Mouse (Mus musculus): ENCODE results near the gene Cdyl.
A peak's percentile ranks its signal among the peaks of the same experiment; 100 is the strongest.
"Not testable (repeated sequence)": the region's sequence is repeated elsewhere in the genome, so short reads cannot be mapped to it uniquely, and the experiment has no call there.

The Cdyl gene

DNA sequence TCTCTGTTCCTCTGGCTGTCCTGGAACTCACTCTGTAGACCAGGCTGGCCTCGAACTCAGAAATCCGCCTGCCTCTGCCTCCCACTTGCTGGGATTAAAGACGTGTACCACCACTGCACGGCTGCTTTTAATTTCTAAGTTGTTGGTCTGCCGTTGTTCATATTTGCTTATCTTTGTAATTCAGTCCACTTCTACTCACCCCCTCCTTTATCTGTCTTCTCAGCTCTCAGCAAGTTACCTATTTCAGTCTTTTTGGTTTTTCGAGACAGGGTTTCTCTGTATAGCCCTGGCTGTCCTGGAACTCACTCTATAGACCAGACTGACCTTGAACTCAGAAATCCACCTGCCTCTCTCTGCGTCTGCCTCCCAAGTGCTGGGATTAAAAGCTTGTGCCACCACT, 176.9 kb downstream of the Cdyl start:
- not testable (repeated sequence) for DNase-seq (ENCODE audit: low read depth, low spot score)

DNA sequence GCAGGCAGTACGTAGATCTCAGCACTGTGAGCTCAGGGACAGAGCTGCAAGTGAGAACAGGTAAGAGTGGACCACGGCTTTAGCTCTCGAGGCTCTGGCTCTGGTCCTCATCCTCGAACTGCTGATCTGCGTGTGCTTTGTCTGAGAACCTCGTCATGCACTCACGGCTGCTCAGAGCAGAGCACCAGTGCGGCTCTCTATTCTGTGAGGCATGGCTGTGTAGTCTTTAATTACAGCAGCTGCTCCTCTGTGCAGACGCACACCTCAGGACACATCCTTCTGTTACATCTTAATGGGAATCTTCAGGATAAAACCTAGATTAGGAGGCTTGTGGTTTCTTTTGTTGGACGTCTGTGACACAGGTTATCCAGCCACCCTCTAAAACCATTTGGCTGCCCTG, 180.5 kb downstream of the Cdyl start:
- no peak for DNase-seq (ENCODE audit: low read depth, low spot score)

DNA sequence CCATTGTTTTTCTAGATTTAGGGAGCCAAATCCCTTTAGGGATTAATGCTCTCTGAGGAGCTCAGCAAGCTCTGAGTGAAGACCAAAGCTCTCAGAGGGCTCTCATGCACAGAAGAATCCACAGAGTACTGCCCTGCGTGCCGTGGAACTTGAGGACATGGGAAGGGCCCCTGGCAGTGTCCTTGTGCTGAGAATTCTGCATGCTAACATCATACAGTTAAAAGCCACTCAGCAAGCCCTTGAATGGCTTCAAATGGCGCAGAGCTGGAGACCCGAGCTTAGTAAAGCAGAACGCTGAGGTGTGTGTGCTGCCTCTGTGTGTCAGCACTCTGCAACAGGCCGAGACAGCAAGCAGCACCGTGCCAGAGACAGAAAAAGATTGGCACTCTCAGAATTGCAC, 183.8 kb downstream of the Cdyl start:
- DNase-seq (ENCODE audit: low read depth, low spot score), result no peak

DNA sequence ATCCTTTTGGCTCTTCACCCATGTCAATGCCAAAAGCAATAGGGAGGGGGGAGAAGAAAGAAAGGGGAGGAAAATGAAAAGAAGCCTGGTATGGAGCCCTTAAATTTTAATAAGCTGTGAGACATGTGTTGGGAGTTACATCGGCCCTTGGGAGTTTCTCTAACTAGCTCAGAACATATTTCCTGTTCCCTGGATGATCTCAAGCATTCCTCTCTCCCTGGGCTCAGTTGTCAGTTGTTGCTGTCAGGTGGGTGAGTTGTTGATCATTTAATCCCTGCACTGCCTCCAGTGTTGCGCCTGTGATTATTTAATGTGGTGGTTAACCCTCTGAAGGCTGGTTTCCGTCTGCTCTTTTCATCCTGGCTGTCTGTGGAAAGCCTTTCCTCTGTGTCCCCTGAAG, 185.7 kb downstream of the Cdyl start:
- no peak for DNase-seq (ENCODE audit: low read depth, low spot score)

DNA sequence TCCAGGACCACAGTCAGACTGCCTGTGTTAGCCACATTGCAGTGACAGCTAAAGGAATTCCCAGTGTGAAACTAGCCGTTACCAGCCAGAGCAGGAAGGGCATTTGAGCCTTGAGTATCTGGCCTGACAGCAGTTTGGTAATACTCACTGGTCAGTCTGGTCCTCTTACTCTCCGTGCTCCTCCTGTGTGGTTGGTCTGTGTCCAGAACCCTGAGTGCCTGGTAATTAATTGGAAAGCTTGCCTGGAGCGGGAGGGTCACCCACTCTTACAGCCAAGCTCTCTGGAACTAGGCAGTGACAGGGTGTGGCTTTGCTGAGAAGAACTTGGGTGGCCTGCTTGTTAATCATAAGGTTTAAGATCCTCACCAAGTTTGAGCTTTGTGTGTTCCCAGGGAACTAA, 189.1 kb downstream of the Cdyl start:
- no peak for DNase-seq (ENCODE audit: low read depth, low spot score)

DNA sequence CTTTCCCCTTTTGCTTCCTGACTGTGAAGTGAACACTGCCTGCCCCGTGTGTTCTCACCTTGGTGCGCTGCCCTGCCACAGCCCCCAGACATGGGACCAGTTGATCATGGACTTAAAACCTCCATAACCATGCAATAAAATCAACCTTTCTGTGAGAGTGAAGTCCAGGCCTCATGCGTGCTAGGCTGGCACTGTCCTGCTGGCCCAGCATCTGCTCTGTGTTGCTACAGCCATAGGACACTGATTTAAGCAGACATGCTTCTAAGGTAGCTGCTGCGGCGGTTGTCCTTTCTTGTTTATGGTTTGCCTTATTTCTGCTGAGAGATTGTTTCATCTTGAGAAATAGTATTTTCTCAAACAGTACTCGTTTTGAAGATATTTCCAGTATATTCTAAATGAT, 191.9 kb downstream of the Cdyl start:
- no peak for DNase-seq (ENCODE audit: low read depth, low spot score)

DNA sequence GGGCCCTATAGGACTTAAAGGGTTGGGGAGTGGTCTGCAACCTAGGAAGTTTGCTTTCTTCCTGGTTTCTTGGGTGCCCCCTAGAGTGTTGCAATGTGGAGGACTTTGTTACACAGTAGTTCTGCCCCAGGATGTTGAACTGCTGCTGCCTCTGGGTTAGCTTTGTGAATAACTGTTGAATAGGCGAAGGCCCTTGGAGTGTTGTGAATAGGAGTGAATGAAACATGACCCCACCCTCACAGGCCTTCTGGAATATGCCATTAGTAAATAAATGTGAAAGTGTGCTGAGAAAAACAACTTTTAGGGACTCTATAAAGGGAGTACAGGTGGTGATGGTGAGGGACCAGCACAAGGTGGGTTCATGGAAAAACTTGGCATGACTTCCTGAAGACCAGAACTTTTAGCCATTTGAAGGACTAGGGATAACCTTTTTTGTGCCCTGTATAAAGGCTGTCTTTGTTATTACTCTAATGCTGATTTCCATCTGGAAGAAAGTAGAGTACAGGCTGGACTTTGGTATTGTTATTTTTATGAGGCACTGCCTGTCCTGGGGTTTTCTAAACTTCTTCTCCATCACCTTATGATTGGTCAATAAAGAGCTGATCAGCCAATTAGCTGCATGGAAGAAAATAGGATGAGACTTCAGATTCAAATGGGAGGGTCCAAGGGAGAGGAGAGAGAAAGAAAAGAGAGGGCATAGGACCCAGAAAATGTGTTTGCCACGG, 193.4 kb downstream of the Cdyl start:
- DNase-seq (ENCODE audit: low read depth, low spot score), result no peak

DNA sequence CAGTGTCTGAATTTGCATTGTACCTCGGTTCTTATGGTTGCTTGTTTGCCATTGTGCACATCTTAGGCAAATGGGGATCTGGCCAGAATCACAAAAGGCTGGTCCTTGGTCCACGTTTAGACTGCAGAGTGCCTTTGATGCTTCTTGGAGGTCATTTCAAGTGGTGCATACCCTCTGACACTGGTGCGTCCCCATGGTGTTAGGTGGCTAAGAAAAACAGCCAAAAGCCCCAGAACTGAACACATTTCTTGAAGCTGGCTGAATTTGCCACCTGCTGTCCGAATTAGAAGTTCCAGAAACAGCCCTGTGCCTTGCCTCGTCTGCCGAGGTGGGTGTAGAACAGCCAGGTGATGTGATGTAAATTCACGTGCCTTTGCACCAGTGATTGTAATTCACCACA, 197.9 kb downstream of the Cdyl start:
- no peak for DNase-seq (ENCODE audit: low read depth, low spot score)

DNA sequence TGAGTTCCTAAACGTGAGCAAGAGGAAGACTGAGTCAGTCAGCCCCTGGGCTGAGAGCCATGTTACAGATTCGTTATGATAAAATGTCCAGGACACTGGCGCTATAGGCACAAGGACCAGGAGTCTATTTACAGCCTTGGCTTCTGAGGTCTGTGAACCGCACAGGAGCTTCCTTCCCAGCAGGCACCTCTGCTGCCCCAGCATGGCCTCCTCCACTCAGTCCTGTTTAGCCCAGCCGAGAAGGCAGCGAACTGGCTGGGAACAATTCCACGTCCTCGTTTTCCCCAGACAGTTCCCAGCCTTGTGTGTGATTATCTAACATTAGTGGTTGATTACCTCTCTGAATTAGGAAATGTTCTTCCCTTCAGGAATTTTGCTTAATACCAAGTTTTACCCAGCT, 201.3 kb downstream of the Cdyl start:
- no peak for DNase-seq (ENCODE audit: low read depth, low spot score)

DNA sequence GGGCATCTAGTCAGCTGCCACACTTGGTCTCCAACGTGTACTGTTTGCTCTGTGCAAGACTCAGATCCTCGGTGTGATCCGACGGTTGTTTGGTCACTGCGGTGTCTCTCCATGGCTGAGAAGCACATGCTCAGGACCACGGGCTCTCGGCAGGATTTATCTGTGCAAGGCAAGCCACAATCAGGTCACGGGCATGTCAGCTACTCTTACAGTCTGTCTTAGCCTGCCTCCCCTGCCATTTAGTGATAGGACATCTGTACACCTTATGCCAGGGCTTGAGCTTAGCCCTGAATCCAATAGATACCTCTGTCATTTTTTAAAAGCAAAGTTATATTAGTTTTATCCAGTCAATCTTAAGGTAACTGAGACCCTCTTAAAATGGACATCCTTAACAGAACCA, 211.0 kb downstream of the Cdyl start:
- DNase-seq (ENCODE audit: low read depth, low spot score), result no peak

DNA sequence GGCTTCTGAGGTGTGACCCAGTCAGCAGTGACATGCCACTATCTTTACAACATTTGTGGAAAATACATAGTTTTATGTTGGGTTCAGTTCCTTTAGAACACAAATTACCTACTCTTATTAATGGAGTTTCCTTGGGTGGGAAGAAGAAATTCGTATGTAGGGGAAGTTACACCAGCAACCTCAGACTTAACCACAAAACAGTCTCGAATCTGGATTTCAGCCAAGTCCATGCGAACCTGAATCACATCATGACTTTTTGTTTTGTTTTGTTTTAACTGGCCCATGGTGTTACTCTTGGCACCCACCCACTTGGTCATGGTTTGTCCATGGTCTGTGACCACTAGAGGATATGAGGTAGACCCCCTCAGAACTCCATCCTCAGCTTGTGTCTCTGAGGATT, 211.5 kb downstream of the Cdyl start:
- no peak for DNase-seq (ENCODE audit: low read depth, low spot score)

DNA sequence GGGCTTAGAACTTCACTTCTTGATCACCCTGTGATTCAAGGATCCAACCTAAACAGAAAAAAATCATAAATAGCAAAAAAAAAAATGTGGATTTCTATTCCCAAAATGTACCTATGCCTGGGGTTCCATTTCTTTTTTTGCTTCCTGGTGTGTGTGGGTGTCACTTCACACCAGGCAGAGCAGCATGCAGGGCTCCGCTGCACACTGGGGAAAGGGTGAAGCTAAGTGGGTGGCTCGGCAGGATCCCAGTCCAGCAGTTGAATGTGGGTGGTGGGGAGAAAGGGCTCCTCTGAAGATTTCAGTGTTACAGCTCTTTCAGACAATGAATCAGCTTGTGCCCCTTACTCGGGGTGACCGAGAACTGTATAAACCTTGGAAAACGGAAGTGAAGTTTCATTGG, 215.8 kb downstream of the Cdyl start:
- DNase-seq (ENCODE audit: low read depth, low spot score), result no peak

DNA sequence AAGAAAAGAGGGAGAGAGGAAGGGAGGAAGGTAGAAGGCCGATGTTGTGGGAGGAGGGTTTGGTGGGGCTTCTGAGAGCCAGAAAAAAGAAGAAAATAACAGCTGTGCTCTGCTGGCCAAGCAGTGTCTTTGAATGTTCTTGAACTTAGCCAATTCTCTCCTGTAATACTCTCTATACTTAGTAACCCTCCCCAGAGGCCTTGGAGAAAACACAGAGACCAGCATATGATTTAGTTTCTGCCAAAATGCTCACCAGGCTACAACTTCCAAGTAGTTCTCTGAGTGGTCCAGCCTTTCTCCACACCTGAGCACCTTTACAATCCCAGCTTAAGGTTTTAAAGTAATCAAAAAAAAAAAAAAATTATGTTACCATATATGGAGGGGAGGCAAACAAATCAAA, 218.6 kb downstream of the Cdyl start:
- no peak for DNase-seq (ENCODE audit: low read depth, low spot score)

DNA sequence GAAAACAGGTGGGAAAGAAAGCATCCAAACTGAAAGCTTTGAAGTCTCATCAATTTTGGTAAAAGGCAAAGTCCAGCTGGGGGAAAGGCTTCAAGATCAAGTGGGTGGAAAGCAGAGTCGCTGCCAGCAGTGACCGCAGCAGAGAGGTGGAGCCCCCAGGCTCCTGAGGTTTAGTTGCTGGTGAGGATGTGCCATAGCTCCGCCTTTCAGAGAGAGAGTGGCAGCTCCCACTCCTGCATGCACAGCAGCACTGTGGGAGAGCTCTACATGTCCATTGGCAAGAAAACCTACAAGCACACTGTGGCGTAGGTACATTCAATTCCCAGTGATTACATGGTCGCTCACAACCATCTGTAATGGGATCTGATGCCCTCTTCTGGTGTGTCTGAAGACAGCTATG, 219.4 kb downstream of the Cdyl start:
- no peak for DNase-seq (ENCODE audit: low read depth, low spot score)

DNA sequence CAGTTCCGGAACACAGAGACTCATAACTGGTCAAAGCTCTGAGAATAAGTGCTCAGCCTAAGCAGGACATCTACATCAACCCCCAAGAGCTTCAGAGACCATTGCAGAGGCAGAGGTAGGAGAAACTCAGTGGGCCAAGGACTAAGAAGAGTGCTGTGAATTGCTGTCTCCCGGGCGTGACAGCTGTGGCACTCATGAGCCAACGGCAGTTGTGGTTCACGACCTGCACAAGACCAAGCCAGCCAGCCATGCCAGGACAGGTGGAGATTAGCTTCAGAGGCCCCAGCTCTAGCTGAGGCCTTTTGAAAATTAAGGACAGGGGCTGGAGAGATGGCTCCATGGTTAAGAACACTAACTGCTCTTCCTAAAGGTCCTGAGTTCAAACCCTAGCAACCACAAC, 219.9 kb downstream of the Cdyl start:
- no peak for DNase-seq (ENCODE audit: low read depth, low spot score)

DNA sequence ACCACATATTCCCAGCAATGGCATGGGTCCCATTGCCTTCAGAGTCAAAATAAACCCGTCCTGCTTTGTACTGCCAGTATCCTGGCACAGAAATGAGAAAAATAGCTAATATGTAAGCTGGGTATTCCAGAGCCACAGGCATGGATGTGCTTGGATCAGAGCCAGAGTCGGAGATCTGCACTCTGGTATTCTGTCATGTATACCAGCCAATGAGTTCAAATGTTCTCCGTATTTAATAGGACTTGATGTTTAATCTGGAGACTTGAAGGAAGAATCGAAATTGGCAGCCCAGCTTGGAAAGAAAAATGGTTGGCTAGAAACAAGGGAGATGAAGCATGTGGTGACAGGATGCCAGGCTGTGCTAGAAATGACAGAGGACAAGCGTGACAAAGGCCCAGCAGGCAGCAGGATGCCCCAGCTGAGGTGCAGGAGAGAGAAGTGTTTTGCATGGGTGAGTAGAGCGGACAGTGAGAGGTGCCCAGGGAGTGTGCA, 221.0 kb downstream of the Cdyl start:
- no peak for DNase-seq (ENCODE audit: low read depth, low spot score)

DNA sequence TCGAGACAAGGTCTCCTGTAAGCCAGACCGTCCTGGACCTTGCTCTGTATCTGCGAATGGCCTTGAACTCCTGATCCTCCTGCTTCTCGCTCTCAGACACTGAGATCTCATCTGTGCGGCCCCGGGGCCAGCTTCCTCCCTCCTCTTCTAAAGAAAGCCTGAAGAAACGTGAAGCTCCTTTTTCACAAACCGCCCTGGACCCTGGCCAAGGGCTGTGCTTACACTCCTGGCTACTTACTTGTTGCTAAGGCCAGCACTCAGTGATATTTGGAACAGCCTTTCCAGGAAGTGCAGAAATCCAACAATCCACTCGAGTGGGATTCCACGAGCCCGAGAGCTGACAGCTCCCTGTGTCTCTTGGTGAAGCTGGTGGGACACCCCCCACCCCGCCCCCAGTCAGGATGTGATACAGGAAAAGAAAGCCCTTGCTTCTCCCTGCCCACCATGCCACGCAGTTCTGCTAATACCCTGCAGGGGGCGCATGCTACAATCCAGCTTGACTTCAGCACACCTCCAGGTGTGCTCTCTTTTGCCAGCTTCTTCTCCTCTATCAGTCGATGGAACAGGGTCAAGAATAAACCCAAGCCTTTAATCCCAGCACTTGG, 226.6 kb downstream of the Cdyl start:
- DNase-seq (ENCODE audit: low read depth, low spot score), result no peak

DNA sequence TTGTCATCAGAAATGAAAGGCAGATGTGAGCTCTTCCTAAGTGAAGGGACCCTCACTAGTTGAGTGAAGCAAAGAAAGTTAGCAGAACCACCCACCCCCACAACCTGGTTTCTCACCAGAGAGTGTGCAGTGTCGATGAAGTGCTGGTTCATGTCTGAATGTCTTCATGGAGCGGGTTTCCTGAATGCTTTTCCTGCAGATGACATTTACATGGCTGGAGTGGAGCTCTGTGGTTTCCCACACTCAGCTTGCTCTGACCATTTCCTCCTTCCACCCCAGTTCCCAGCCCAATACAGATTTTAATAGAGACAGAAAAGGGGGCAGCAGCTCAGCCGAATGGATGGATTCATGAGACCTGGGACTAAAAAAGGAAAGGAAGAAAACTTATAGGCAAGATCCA, 233.2 kb downstream of the Cdyl start:
- DNase-seq (ENCODE audit: low read depth, low spot score), result no peak

DNA sequence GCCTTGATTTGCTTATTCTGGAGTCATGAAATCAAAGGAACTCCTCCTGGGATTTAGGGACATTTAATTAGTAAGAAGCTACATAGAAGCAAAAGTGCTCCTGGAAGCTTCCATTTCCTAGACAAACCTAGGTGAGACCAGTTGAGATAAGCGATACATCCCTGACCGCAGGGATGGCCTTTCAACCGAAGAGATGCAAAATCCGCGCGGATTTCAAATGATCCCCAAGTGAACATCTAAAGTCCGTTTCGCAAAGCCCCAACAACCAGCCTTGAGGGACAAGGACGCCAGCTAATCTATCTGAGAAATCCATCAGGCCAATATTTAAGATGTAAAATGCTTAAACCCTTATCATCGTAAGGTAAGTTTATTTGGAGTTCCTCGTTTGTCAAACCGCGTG, 245.7 kb downstream of the Cdyl start:
- DNase-seq (ENCODE audit: low read depth, low spot score), result no peak

DNA sequence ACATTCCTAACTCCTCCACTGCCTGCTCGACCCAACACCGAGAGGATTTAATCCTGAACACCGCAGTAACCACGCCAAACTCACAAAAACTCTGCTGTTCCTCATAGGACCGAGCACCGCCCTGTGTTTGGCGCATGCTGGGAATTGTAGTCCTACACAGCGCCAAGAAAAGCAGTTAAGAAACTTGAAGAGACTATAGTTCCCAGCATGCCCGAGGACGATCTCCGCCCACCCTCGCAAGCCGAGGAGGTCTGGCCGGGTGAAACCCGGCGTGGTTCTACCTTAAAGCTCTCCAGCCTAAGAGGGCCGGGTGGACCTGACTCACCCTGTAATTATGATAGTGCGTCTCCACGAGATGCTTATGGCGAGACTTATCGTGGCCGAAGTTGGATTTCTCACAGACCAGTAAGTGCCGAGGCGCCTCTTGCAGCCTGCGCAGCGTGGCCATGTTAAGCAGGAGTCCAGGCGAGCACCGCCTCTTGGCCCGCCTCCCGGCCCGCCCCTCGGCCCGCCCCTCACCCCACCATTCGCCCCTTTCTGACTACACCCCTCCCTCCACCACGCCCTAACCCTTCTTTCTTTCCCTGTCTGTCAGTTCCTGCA, 246.3 kb downstream of the Cdyl start, which contains the start of gene Rpp40:
TSS of gene Rpp40 (minus strand) at position 481 of the 603 bp plus-strand sequence.
- DNase-seq (ENCODE audit: low read depth, low spot score), result peak; percentile 70

DNA sequence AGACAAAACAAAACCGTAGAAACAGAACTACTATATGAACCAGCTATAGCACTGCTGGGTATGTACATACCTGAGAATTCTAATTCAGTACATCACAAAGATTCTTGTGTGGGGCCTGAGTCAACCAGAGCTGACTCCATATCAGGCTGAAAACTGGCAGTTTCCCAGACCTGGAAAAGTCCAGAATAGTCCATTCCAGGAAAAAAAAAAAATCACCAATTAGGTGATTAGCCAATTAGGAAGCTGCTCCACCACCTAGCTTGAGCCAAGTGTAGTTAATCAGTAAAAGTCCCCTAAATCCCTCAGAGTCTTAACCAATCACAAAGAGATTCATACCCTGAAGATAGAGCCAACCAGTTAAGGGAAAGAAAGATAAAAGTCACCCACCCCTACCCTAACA, 251.8 kb downstream of the Cdyl start:
- no peak for DNase-seq (ENCODE audit: low read depth, low spot score)

Measured in retina, adult 2 months (tissue).